Mouse (Mus musculus): ENCODE measurements around the gene Tmem243. TPM values are rescaled to one million over a fixed set of nuclear protein-coding genes. Genes with fewer than 3 reads are reported as not detected.
"Not testable (repeated sequence)": the region's sequence is repeated elsewhere in the genome, so short reads cannot be mapped to it uniquely, and the experiment has no call there.

The Tmem243 gene
- polyA plus RNA-seq, 1 experiment from 2014 or later, result 407 TPM

GRCm38 (mm10) chr5:9163411-9163810 lies 62.9 kb downstream of the Tmem243 start:
- no peaks in the 10 kb centered on the region for H3K9me3 ChIP-seq (ENCODE audit: low read length)
- ATAC-seq (no peak), DNase-seq (ENCODE audit: low spot score) (no peak)
- H3K27ac ChIP-seq (ENCODE audit: low read length), result no peak overlapping the region
- H3K4me3 ChIP-seq (ENCODE audit: low read depth, low read length), result no peak overlapping the region
- H3K27me3 ChIP-seq (replicated peaks; ENCODE audit: insufficient read depth, low read length), result no peaks in the 10 kb centered on the region
- no peak for TF ChIP-seq CTCF (IDR thresholded peaks at IDR 0.05)
- TF ChIP-seq EP300 (IDR thresholded peaks at IDR 0.05), result no peak
- peaks cover 3% of the 10 kb centered on the region; the same call in 1 of the 2 replicates for H3K4me1 ChIP-seq (ENCODE audit: insufficient read depth, low read depth, low read length)
- no peaks in the 10 kb centered on the region for H3K36me3 ChIP-seq (ENCODE audit: insufficient read depth, low read length)
- H3K4me2 ChIP-seq (replicated peaks; ENCODE audit: low read depth, low read length), result no peak overlapping the region
- H3K9ac ChIP-seq (replicated peaks; ENCODE audit: low read depth), result no peak overlapping the region
- WGBS, result 84% methylated on average over 3 of the region's 3 CpGs

GRCm38 (mm10) chr5:9165151-9165550 lies 64.7 kb downstream of the Tmem243 start:
- not testable (repeated sequence) for H3K4me1 ChIP-seq (ENCODE audit: insufficient read depth, low read depth, low read length); H3K4me2 ChIP-seq (replicated peaks; ENCODE audit: low read depth, low read length); H3K36me3 ChIP-seq (ENCODE audit: insufficient read depth, low read length); DNase-seq (ENCODE audit: low spot score); H3K27ac ChIP-seq (ENCODE audit: low read length); H3K27me3 ChIP-seq (replicated peaks; ENCODE audit: insufficient read depth, low read length); H3K9me3 ChIP-seq (ENCODE audit: low read length); H3K4me3 ChIP-seq (ENCODE audit: low read depth, low read length); H3K9ac ChIP-seq (replicated peaks; ENCODE audit: low read depth); ATAC-seq
- WGBS, result 91% methylated on average over 10 of the region's 10 CpGs

- H3K4me1 ChIP-seq (ENCODE audit: insufficient read depth, low read depth, low read length), result peaks cover 3% of the 10 kb centered on the region; the same call in 1 of the 2 replicates
- no peak overlapping the region for H3K4me3 ChIP-seq (ENCODE audit: low read depth, low read length)
- WGBS, result 63% methylated on average over 8 of the region's 8 CpGs
- no peak for TF ChIP-seq EP300 (IDR thresholded peaks at IDR 0.05)
- no peak overlapping the region for H3K4me2 ChIP-seq (replicated peaks; ENCODE audit: low read depth, low read length)
- DNase-seq (ENCODE audit: low spot score) (no peak), ATAC-seq (no peak)
- H3K9me3 ChIP-seq (ENCODE audit: low read length), result no peaks in the 10 kb centered on the region
- no peaks in the 10 kb centered on the region for H3K27me3 ChIP-seq (replicated peaks; ENCODE audit: insufficient read depth, low read length)
- H3K9ac ChIP-seq (replicated peaks; ENCODE audit: low read depth), result no peak overlapping the region
- no peak overlapping the region for H3K27ac ChIP-seq (ENCODE audit: low read length)
- H3K36me3 ChIP-seq (ENCODE audit: insufficient read depth, low read length), result no peaks in the 10 kb centered on the region
These were observed 65.9 kb downstream of the Tmem243 start for GRCm38 (mm10) chr5:9166366-9166765.

GRCm38 (mm10) chr5:9169328-9170005 lies 69.0 kb downstream of the Tmem243 start:
- WGBS, result 79% methylated on average over 4 of the region's 5 CpGs
- H3K4me3 ChIP-seq (ENCODE audit: low read depth, low read length); H3K36me3 ChIP-seq (ENCODE audit: insufficient read depth, low read length); H3K27me3 ChIP-seq (replicated peaks; ENCODE audit: insufficient read depth, low read length); H3K9ac ChIP-seq (replicated peaks; ENCODE audit: low read depth); H3K4me1 ChIP-seq (ENCODE audit: insufficient read depth, low read depth, low read length); H3K27ac ChIP-seq (ENCODE audit: low read length); H3K9me3 ChIP-seq (ENCODE audit: low read length); H3K4me2 ChIP-seq (replicated peaks; ENCODE audit: low read depth, low read length); ATAC-seq: not testable (repeated sequence)
- peak; percentile 32 for DNase-seq (ENCODE audit: low spot score)
- TF ChIP-seq CTCF (IDR thresholded peaks at IDR 0.05), result peak; percentile 59

GRCm38 (mm10) chr5:9173295-9173694 lies 72.8 kb downstream of the Tmem243 start:
- 81% methylated on average over 2 of the region's 2 CpGs for WGBS
- ATAC-seq, result no peak
- TF ChIP-seq EP300 (IDR thresholded peaks at IDR 0.05) (no peak), CTCF (IDR thresholded peaks at IDR 0.05) (no peak)
- no peak for DNase-seq (ENCODE audit: low spot score)
- Histone ChIP-seq H3K27me3 (replicated peaks; ENCODE audit: insufficient read depth, low read length) (no peaks in the 10 kb centered on the region), H3K4me3 (ENCODE audit: low read depth, low read length) (no peak overlapping the region), H3K27ac (ENCODE audit: low read length) (no peak overlapping the region), H3K4me1 (ENCODE audit: insufficient read depth, low read depth, low read length) (no peaks in the 10 kb centered on the region), H3K9ac (replicated peaks; ENCODE audit: low read depth) (no peak overlapping the region), H3K36me3 (ENCODE audit: insufficient read depth, low read length) (no peaks in the 10 kb centered on the region), H3K9me3 (ENCODE audit: low read length) (no peaks in the 10 kb centered on the region), H3K4me2 (replicated peaks; ENCODE audit: low read depth, low read length) (no peak overlapping the region)

GRCm38 (mm10) chr5:9186467-9186866 lies 86.0 kb downstream of the Tmem243 start:
- H3K9ac ChIP-seq (replicated peaks; ENCODE audit: low read depth), result no peak overlapping the region
- H3K4me3 ChIP-seq (ENCODE audit: low read depth, low read length), result no peak overlapping the region
- WGBS, result 66% methylated on average over 1 of the region's 1 CpGs
- H3K4me1 ChIP-seq (ENCODE audit: insufficient read depth, low read depth, low read length), result no peaks in the 10 kb centered on the region
- no peaks in the 10 kb centered on the region for H3K27me3 ChIP-seq (replicated peaks; ENCODE audit: insufficient read depth, low read length)
- DNase-seq (ENCODE audit: low spot score) (peak; percentile 14), ATAC-seq (no peak)
- no peak for TF ChIP-seq CTCF (IDR thresholded peaks at IDR 0.05)
- TF ChIP-seq EP300 (IDR thresholded peaks at IDR 0.05), result no peak
- H3K36me3 ChIP-seq (ENCODE audit: insufficient read depth, low read length), result no peaks in the 10 kb centered on the region
- H3K27ac ChIP-seq (ENCODE audit: low read length), result no peak overlapping the region
- H3K9me3 ChIP-seq (ENCODE audit: low read length), result no peaks in the 10 kb centered on the region
- H3K4me2 ChIP-seq (replicated peaks; ENCODE audit: low read depth, low read length), result no peak overlapping the region

Other genes with a start within 250 kb of the Tmem243 start
- gene Abcb4, start 207.0 kb upstream of the Tmem243 start, polyA plus RNA-seq (2015; fragmentation: Nextera tagmentation; extraction: Ambion mirVana), result 0.12 and 0.47 TPM in 2 replicates
- 26.3 and 29.5 TPM in 2 replicates for gene Crot, start 103.3 kb upstream of the Tmem243 start, polyA plus RNA-seq (2015; fragmentation: Nextera tagmentation; extraction: Ambion mirVana)
- 33.3 and 37.7 TPM in 2 replicates for gene Dmtf1, start 61.1 kb downstream of the Tmem243 start, polyA plus RNA-seq (2015; fragmentation: Nextera tagmentation; extraction: Ambion mirVana)
- gene 9330182L06Rik, start 165.4 kb downstream of the Tmem243 start, polyA plus RNA-seq (2015; fragmentation: Nextera tagmentation; extraction: Ambion mirVana), result 6.5 and 7.4 TPM in 2 replicates

All from lung, postnatal 0 days (tissue).